19 mouse cellular contexts compared by ENCODE assay signal in the genomic region with DNA sequence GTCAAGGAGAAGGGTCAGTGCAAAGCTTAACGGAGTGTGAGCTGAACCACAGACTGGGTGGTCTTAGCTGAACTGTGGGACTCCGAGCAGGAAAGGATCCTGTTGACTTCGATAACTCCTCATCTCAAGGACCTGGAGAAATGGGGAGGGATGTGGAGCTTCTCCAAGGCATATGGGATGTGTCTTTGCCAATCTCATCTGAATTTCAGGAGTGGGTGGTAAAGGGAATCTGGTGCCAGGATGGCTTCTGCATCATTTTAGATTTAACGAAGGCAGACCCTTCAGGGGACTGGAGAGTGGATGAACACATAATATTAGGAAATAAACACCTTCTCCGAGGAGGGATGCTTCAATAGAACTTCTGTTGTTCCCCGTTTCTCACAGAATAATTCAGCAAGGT.
A peak's percentile ranks its signal among the peaks of the same experiment; 100 is the strongest.
DNase-seq lines count a peak whose midpoint lies in the region; ATAC-seq and TF ChIP-seq lines count a peak whose summit lies in the region.
"Had no signal": no experiment of that assay in that cellular context is flagged by ENCODE, and none has a peak within 500 bp of the region (broad histone marks: within the 10 kb centered on the region; RNA-seq: fewer than 3 reads in every experiment).

No protein-coding gene starts in this region.

- intact Hi-C loops in heart, postnatal 36 days (cut with DNase I): no loop called here

- no peaks in the 10 kb centered on the region for H3K36me3 ChIP-seq in midbrain, postnatal 0 days (ENCODE audit: insufficient read depth, low read length)
- H3K36me3 ChIP-seq in midbrain, embryonic 14.5 days (ENCODE audit: control insufficient read depth, insufficient read depth, low read length): no peaks in the 10 kb centered on the region
- H3K36me3 ChIP-seq: embryonic facial prominence, embryonic 15.5 days; forebrain, embryonic 12.5 days had no signal

- H3K9ac ChIP-seq in midbrain, postnatal 0 days (replicated peaks; ENCODE audit: low read length, poor library complexity, severe bottlenecking): no peak overlapping the region
- no peak overlapping the region for H3K9ac ChIP-seq in midbrain, embryonic 14.5 days (replicated peaks; ENCODE audit: low read length)
- H3K9ac ChIP-seq: embryonic facial prominence, embryonic 15.5 days; forebrain, embryonic 12.5 days; liver, embryonic 14.5 days had no signal

- no peak overlapping the region for H3K27ac ChIP-seq in midbrain, postnatal 0 days (ENCODE audit: low read depth, low read length)
- no peak overlapping the region for H3K27ac ChIP-seq in midbrain, embryonic 14.5 days (replicated peaks; ENCODE audit: low read depth, low read length)
- H3K27ac ChIP-seq: embryonic facial prominence, embryonic 15.5 days; forebrain, embryonic 12.5 days; liver, embryonic 14.5 days had no signal

- H3K27me3 ChIP-seq in midbrain, postnatal 0 days (ENCODE audit: insufficient read depth, low read length): no peaks in the 10 kb centered on the region
- no peaks in the 10 kb centered on the region for H3K27me3 ChIP-seq in midbrain, embryonic 14.5 days (ENCODE audit: control insufficient read depth, insufficient read depth, low read length)
- H3K27me3 ChIP-seq: embryonic facial prominence, embryonic 15.5 days; forebrain, embryonic 12.5 days had no signal

- ATAC-seq in midbrain, postnatal 0 days (ENCODE audit: low FRiP score): no peak
- no peak for ATAC-seq in midbrain, embryonic 14.5 days (ENCODE audit: low FRiP score, low TSS enrichment)

- H3K4me2 ChIP-seq in midbrain, postnatal 0 days (ENCODE audit: low read depth, low read length, poor library complexity, severe bottlenecking): no peak overlapping the region
- no peak overlapping the region for H3K4me2 ChIP-seq in midbrain, embryonic 14.5 days (ENCODE audit: low read length)
- H3K4me2 ChIP-seq: embryonic facial prominence, embryonic 15.5 days; forebrain, embryonic 12.5 days; heart, embryonic 11.5 days; midbrain, embryonic 11.5 days had no signal

- no peak for TF ChIP-seq CTCF in midbrain, postnatal 0 days (IDR thresholded peaks at IDR 0.05)

- DNase-seq in frontal cortex, postnatal 36 days (ENCODE audit: low spot score in 2 of 2): peak; percentile 22 to 52
- no peak for DNase-seq in frontal cortex, postnatal 10 days (ENCODE audit: low spot score in 2 of 2)
- peak; percentile 10 for DNase-seq in midbrain, postnatal 0 days (ENCODE audit: low spot score)
- DNase-seq in midbrain, embryonic 14.5 days: no peak
- DNase-seq in layer of hippocampus, postnatal 14 days (ENCODE audit: low spot score in 2 of 2): peak; percentile 6 to 51
- peak; percentile 51 for DNase-seq in telencephalon, adult 2 months (ENCODE audit: low read depth, low spot score)
- no peak for DNase-seq in heart, postnatal 36 days
- no peak for DNase-seq in kidney, postnatal 36 days
- DNase-seq: B cell, adult 2 months; cerebellum, adult 8-10 months; gastrocnemius, postnatal 10 days; kidney, postnatal 10 days; lung, postnatal 36 days had no signal

- H3K9me3 ChIP-seq in midbrain, postnatal 0 days (ENCODE audit: low read length): no peaks in the 10 kb centered on the region
- H3K9me3 ChIP-seq in midbrain, embryonic 14.5 days (ENCODE audit: control insufficient read depth, low read length): no peaks in the 10 kb centered on the region
- H3K9me3 ChIP-seq: embryonic facial prominence, embryonic 15.5 days; forebrain, embryonic 12.5 days had no signal

- no peaks in the 10 kb centered on the region for H3K4me1 ChIP-seq in midbrain, postnatal 0 days (ENCODE audit: insufficient read depth, low read length)
- no peaks in the 10 kb centered on the region for H3K4me1 ChIP-seq in midbrain, embryonic 14.5 days (ENCODE audit: control insufficient read depth, insufficient read depth, low read length)
- H3K4me1 ChIP-seq: embryonic facial prominence, embryonic 15.5 days; forebrain, embryonic 12.5 days had no signal

- H3K4me3 ChIP-seq in midbrain, postnatal 0 days (ENCODE audit: low read depth, low read length): no peak overlapping the region
- H3K4me3 ChIP-seq in midbrain, embryonic 14.5 days (replicated peaks; ENCODE audit: low read depth, low read length): no peak overlapping the region
- H3K4me3 ChIP-seq: embryonic facial prominence, embryonic 15.5 days; forebrain, embryonic 12.5 days; myocyte had no signal

- WGBS in midbrain, postnatal 0 days: 78% methylated on average over 6 of the region's 6 CpGs
- whole genome bisulfite sequencing in midbrain, embryonic 14.5 days: 77% methylated on average over 6 of the region's 6 CpGs

Comparison
In these comparisons a context has a peak if more than half of its experiments do, and no peak if none do; other contexts are left out.
1. DNase-seq: peak in frontal cortex, postnatal 36 days (2 of 2), midbrain, postnatal 0 days (single experiment), layer of hippocampus, postnatal 14 days (2 of 2) and telencephalon, adult 2 months (single experiment); none in frontal cortex, postnatal 10 days (0 of 2), midbrain, embryonic 14.5 days (single experiment), heart, postnatal 36 days (0 of 2) and kidney, postnatal 36 days (0 of 2).